Mouse (Mus musculus) stomach, postnatal 0 days (tissue): ENCODE measurements around the gene Tsen15.

Experiments used
- CTCF ChIP-seq: IDR thresholded peaks from 2 replicates; pipeline ENCODE4 v1.5.1; 2016; ENCODE audit warnings: antibody characterized with exemption, low read depth, mild to moderate bottlenecking, moderate library complexity
- EP300 ChIP-seq: optimal IDR thresholded peaks from 2 replicates; pipeline ENCODE3; 2016; ENCODE audit warnings: antibody characterized with exemption

DNA sequence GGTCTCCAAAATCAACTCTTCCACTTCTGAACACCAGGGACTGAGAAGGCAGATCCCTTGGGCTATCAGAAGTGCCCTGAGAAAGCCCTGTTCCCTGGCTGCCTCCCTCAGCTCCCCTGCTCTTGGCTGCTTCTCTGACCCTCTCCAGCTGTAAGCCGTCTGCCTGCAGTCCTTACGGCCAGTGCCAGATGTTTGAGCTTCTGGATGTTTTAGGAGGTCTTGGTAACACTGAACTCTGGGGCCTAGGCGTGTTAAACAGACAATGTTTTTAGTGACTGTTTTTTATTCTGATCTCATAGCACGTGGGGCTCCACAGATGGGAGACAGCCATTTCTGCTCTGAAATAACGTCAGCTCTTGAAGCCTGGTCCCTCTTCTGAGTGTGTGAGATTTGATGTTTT lies 31.1 kb upstream of the Tsen15 start:
- no peak for TF ChIP-seq CTCF
- TF ChIP-seq EP300 = no peak
